Mouse (Mus musculus): ENCODE data around the gene Tppp2. TPM values are rescaled to one million over a fixed set of nuclear protein-coding genes. Genes with fewer than 3 reads are reported as not detected.
A peak's percentile ranks its signal among the peaks of the same experiment; 100 is the strongest.

The Tppp2 gene
- polyA plus RNA-seq, 1 experiment from 2014 or later, result not detected

GRCm38 (mm10) chr14:51902806-51903710 is 15.2 kb upstream of the Tppp2 start:
- no peaks in the 10 kb centered on the region for H3K27me3 ChIP-seq (ENCODE audit: control insufficient read depth, insufficient read depth, low read length)
- no peak overlapping the region for H3K4me2 ChIP-seq (ENCODE audit: low read length)
- DNase-seq (peak; percentile 89), ATAC-seq (ENCODE audit: low FRiP score, low TSS enrichment) (peak; percentile 61; the same call in 1 of the 2 replicates)
- WGBS, result 63% methylated on average over 9 of the region's 9 CpGs
- no peaks in the 10 kb centered on the region for H3K9me3 ChIP-seq (ENCODE audit: control insufficient read depth, low read length)
- no peaks in the 10 kb centered on the region for H3K4me1 ChIP-seq (ENCODE audit: control insufficient read depth, insufficient read depth, low read length)
- H3K9ac ChIP-seq (replicated peaks; ENCODE audit: low read length), result no peak overlapping the region
- no peaks in the 10 kb centered on the region for H3K36me3 ChIP-seq (ENCODE audit: control insufficient read depth, insufficient read depth, low read length)
- no peak overlapping the region for H3K4me3 ChIP-seq (replicated peaks; ENCODE audit: low read depth, low read length)
- H3K27ac ChIP-seq (replicated peaks; ENCODE audit: low read depth, low read length), result no peak overlapping the region

DNA sequence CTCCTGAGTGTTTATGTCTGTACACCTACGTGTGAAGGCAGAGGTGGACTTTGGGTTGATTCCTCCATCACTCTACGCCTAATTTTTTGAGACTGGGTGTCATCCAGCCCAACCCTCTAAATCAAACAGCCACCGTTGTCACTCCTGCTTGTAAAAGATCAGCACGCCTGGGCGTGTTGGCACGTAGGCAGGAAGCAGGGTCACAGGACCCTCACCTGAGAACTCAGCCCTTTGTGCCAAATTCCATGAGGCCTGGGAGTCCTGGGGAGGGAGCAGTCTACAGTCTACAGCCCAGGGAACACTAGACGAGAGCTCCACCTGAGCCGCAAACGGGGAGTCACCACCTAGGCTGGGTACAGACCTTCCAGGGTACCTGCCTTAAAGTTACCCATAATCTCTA is 14.4 kb upstream of the Tppp2 start:
- Histone ChIP-seq H3K36me3 (ENCODE audit: control insufficient read depth, insufficient read depth, low read length) (no peaks in the 10 kb centered on the region), H3K9me3 (ENCODE audit: control insufficient read depth, low read length) (no peaks in the 10 kb centered on the region), H3K27me3 (ENCODE audit: control insufficient read depth, insufficient read depth, low read length) (no peaks in the 10 kb centered on the region), H3K4me1 (ENCODE audit: control insufficient read depth, insufficient read depth, low read length) (no peaks in the 10 kb centered on the region), H3K4me2 (ENCODE audit: low read length) (no peak overlapping the region), H3K4me3 (replicated peaks; ENCODE audit: low read depth, low read length) (no peak overlapping the region), H3K27ac (replicated peaks; ENCODE audit: low read depth, low read length) (no peak overlapping the region), H3K9ac (replicated peaks; ENCODE audit: low read length) (no peak overlapping the region)
- DNase-seq, result no peak
- ATAC-seq (ENCODE audit: low FRiP score, low TSS enrichment), result 0 out of 2 replicates have a peak, but pooled peaks have one; percentile 21
- 94% methylated on average over 9 of the region's 9 CpGs for WGBS

GRCm38 (mm10) chr14:51904706-51905105 is 13.5 kb upstream of the Tppp2 start:
- H3K9ac ChIP-seq (replicated peaks; ENCODE audit: low read length), result no peak overlapping the region
- DNase-seq (peak; percentile 38), ATAC-seq (ENCODE audit: low FRiP score, low TSS enrichment) (no peak)
- H3K4me3 ChIP-seq (replicated peaks; ENCODE audit: low read depth, low read length), result no peak overlapping the region
- H3K36me3 ChIP-seq (ENCODE audit: control insufficient read depth, insufficient read depth, low read length), result no peaks in the 10 kb centered on the region
- H3K4me1 ChIP-seq (ENCODE audit: control insufficient read depth, insufficient read depth, low read length), result no peaks in the 10 kb centered on the region
- 73% methylated on average over 7 of the region's 7 CpGs for WGBS
- H3K27ac ChIP-seq (replicated peaks; ENCODE audit: low read depth, low read length), result no peak overlapping the region
- no peak overlapping the region for H3K4me2 ChIP-seq (ENCODE audit: low read length)
- H3K9me3 ChIP-seq (ENCODE audit: control insufficient read depth, low read length), result no peaks in the 10 kb centered on the region
- no peaks in the 10 kb centered on the region for H3K27me3 ChIP-seq (ENCODE audit: control insufficient read depth, insufficient read depth, low read length)

DNA sequence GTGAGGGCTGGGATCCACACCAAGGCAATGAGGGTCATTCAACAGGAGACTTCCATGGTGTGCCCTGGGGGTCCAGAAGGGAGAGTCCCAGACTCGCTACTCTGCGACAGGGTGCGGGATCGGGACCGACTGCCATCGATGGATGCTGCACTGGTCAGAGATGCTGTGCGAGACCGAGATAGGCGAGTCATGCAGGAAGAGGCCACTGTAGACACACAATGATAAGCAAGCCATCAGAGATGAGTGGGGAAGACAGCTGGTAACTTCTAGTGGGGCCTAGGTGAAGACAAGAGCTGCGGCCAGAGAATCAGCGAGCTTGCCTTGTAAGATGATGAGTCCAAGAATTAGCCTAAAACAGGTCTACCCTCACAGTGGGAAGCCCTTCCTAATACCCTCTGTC is 12.1 kb upstream of the Tppp2 start:
- no peak overlapping the region for H3K4me3 ChIP-seq (replicated peaks; ENCODE audit: low read depth, low read length)
- H3K9me3 ChIP-seq (ENCODE audit: control insufficient read depth, low read length), result no peaks in the 10 kb centered on the region
- no peaks in the 10 kb centered on the region for H3K4me1 ChIP-seq (ENCODE audit: control insufficient read depth, insufficient read depth, low read length)
- H3K27me3 ChIP-seq (ENCODE audit: control insufficient read depth, insufficient read depth, low read length), result no peaks in the 10 kb centered on the region
- H3K27ac ChIP-seq (replicated peaks; ENCODE audit: low read depth, low read length), result no peak overlapping the region
- WGBS, result 94% methylated on average over 11 of the region's 11 CpGs
- DNase-seq (no peak), ATAC-seq (ENCODE audit: low FRiP score, low TSS enrichment) (no peak)
- H3K9ac ChIP-seq (replicated peaks; ENCODE audit: low read length), result no peak overlapping the region
- H3K4me2 ChIP-seq (ENCODE audit: low read length), result no peak overlapping the region
- no peaks in the 10 kb centered on the region for H3K36me3 ChIP-seq (ENCODE audit: control insufficient read depth, insufficient read depth, low read length)

DNA sequence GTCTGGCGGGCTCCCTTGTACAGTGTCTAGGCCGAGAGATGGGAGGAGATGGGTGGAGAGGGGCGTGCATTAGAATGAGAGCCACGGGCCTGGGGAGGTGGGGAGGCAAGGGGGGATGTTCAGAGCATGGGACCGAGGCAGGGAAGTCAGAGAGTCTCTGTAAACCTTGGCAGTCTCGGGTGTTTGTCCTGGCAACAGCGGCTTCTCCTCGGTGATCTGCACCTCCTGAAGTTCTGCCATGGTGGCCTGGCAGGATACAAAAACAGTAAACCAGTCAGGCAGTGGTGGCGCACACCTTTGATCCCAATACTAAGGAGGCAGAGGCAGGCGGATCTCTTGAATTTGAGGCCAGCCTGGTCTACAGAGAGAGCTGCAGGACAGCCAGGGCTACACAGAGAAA is 6.9 kb upstream of the Tppp2 start:
- H3K9me3 ChIP-seq (ENCODE audit: control insufficient read depth, low read length), result no peaks in the 10 kb centered on the region
- ATAC-seq (ENCODE audit: low FRiP score, low TSS enrichment) (no peak), DNase-seq (no peak)
- H3K36me3 ChIP-seq (ENCODE audit: control insufficient read depth, insufficient read depth, low read length), result no peaks in the 10 kb centered on the region
- WGBS, result 88% methylated on average over 10 of the region's 10 CpGs
- no peak overlapping the region for H3K27ac ChIP-seq (replicated peaks; ENCODE audit: low read depth, low read length)
- peak overlapping the region; percentile 98 for H3K4me2 ChIP-seq (ENCODE audit: low read length)
- H3K4me1 ChIP-seq (ENCODE audit: control insufficient read depth, insufficient read depth, low read length), result peaks cover 14% of the 10 kb centered on the region
- H3K4me3 ChIP-seq (replicated peaks; ENCODE audit: low read depth, low read length), result no peak overlapping the region
- H3K27me3 ChIP-seq (ENCODE audit: control insufficient read depth, insufficient read depth, low read length), result no peaks in the 10 kb centered on the region
- H3K9ac ChIP-seq (replicated peaks; ENCODE audit: low read length), result no peak overlapping the region

DNA sequence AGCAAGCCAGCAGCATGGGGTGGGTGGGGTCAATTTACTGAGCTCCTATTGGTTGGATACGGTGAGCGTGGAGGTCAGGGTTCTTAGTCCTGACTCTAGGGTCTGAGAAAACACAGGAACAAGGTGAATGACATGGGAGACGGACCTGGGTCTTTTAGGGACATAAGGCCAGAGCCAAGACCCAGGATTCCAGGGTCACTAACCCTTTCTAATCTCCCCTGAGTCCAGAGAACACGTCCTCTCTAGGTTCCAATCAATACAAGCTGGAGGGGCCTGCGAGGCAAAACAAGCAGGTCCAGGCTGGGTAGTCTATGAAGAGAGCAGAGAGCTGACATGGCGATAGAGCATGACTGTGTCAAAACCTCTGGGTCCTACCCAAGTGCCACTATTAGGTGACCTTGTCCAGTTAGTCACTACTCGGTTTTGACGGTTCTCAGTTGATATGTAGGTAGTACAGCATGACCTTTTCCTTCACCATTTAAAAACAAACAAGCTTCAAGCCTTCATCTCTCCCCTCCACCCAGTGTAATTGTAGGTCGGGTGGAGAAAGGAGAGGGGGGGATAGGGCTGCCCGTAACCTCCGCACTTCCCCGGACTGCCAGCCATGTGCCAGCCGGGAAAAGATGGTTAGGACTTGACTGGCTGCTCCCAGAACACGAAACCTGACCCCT is 5.7 kb upstream of the Tppp2 start:
- ATAC-seq (ENCODE audit: low FRiP score, low TSS enrichment) (no peak), DNase-seq (peak; percentile 23)
- Histone ChIP-seq H3K36me3 (ENCODE audit: control insufficient read depth, insufficient read depth, low read length) (no peaks in the 10 kb centered on the region), H3K4me3 (replicated peaks; ENCODE audit: low read depth, low read length) (peak overlapping the region; percentile 51), H3K9ac (replicated peaks; ENCODE audit: low read length) (peak overlapping the region; percentile 58), H3K4me2 (ENCODE audit: low read length) (peak overlapping the region; percentile 98), H3K27me3 (ENCODE audit: control insufficient read depth, insufficient read depth, low read length) (no peaks in the 10 kb centered on the region), H3K9me3 (ENCODE audit: control insufficient read depth, low read length) (no peaks in the 10 kb centered on the region), H3K4me1 (ENCODE audit: control insufficient read depth, insufficient read depth, low read length) (peaks cover 14% of the 10 kb centered on the region), H3K27ac (replicated peaks; ENCODE audit: low read depth, low read length) (peak overlapping the region; percentile 56; the same call in 1 of the 2 replicates)
- 8% methylated on average over 14 of the region's 14 CpGs for WGBS

DNA sequence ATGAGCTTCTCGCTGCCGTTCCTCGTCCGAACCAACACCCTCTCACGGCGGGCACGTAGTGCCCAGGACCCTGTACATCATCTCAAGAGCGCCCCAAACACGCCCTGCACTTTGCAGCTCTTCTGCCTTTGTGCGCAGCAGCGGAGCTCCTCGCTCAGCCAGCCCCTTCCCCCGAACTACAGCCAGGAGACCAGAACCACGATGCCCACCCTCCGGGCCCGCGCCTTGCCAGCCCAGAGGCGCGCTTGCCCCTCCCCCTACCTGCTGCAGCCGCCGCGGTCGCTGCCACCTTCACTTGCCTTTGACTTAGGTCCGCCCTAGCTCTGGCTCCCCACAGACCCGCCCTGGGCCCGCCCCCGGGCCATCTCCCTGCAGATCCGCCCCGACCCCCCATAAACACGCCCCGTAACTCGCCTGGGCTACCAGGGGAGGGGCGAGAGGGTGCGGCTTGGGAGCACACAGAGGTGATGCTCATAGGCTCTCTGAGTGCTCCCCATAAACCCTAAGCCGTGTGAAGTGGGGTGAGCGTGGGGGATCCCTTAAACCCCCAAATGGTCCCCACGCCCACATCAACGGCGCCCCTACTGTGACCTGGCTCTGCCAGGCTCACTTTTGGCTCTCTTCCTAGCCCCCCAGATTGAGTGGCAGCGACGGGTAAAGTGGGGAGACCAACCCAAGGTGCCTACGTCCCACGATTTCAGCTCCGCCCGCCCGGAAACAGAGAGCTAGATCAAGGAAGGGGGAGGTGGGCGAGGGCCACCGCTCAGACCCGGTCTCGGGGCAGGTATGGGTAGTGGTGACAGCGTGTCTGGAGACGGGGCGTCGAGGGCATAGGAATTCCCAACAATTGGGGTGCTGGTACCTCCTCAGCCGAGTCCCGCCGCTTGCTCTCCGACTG is 4.9 kb upstream of the Tppp2 start:
- H3K4me3 ChIP-seq (replicated peaks; ENCODE audit: low read depth, low read length), result peak overlapping the region; percentile 51
- H3K27me3 ChIP-seq (ENCODE audit: control insufficient read depth, insufficient read depth, low read length), result no peaks in the 10 kb centered on the region
- H3K9me3 ChIP-seq (ENCODE audit: control insufficient read depth, low read length), result no peaks in the 10 kb centered on the region
- ATAC-seq (ENCODE audit: low FRiP score, low TSS enrichment) (peak; percentile 66), DNase-seq (peak; percentile 75)
- H3K36me3 ChIP-seq (ENCODE audit: control insufficient read depth, insufficient read depth, low read length), result no peaks in the 10 kb centered on the region
- peaks cover 14% of the 10 kb centered on the region for H3K4me1 ChIP-seq (ENCODE audit: control insufficient read depth, insufficient read depth, low read length)
- H3K27ac ChIP-seq (replicated peaks; ENCODE audit: low read depth, low read length), result peak overlapping the region; percentile 56
- H3K9ac ChIP-seq (replicated peaks; ENCODE audit: low read length), result peak overlapping the region; percentile 58
- under 1% methylated on average over 58 of the region's 58 CpGs for WGBS
- H3K4me2 ChIP-seq (ENCODE audit: low read length), result peak overlapping the region; percentile 98

- peak; percentile 65 for ATAC-seq (ENCODE audit: low FRiP score, low TSS enrichment)
- H3K9me3 ChIP-seq (ENCODE audit: control insufficient read depth, low read length), result no peaks in the 10 kb centered on the region
- no peaks in the 10 kb centered on the region for H3K36me3 ChIP-seq (ENCODE audit: control insufficient read depth, insufficient read depth, low read length)
- under 1% methylated on average over 22 of the region's 23 CpGs for WGBS
- peak; percentile 78 for DNase-seq
- H3K4me2 ChIP-seq (ENCODE audit: low read length), result peak within 1 kb of the TSS; percentile 98
- H3K27ac ChIP-seq (replicated peaks; ENCODE audit: low read depth, low read length), result peak within 1 kb of the TSS; percentile 64
- peak within 1 kb of the TSS; percentile 58 for H3K9ac ChIP-seq (replicated peaks; ENCODE audit: low read length)
- H3K4me1 ChIP-seq (ENCODE audit: control insufficient read depth, insufficient read depth, low read length), result peaks cover 14% of the 10 kb centered on the region
- peak within 1 kb of the TSS; percentile 51 for H3K4me3 ChIP-seq (replicated peaks; ENCODE audit: low read depth, low read length)
- no peaks in the 10 kb centered on the region for H3K27me3 ChIP-seq (ENCODE audit: control insufficient read depth, insufficient read depth, low read length)
These were observed 4.1 kb upstream of the Tppp2 start, which contains the start of gene Ndrg2 for GRCm38 (mm10) chr14:51913960-51914762. TSS of gene Ndrg2 (minus strand) at chr14:51914158.
